Mouse (Mus musculus) bone marrow, adult 2 months (tissue): Measurements from ENCODE around the gene Vwa1. TPM values are rescaled to one million over a fixed set of nuclear protein-coding genes. Genes with fewer than 3 reads are reported as not detected.

Experiments
- H3K27ac ChIP-seq: fragments of 200-500 bp; 2 replicates; pipeline ENCODE4 v1.5.1; 2012; ENCODE audit warnings: low read depth, mild to moderate bottlenecking, control low read depth, inconsistent platforms, low read length; ENCODE audit not compliant: control insufficient read depth, poor library complexity, insufficient read depth
- H3K4me1 ChIP-seq: fragments of 200-500 bp; 2 replicates; pipeline ENCODE4 v1.6.1; 2011; ENCODE audit warnings: low read length; ENCODE audit not compliant: control insufficient read depth, insufficient read depth
- H3K4me3 ChIP-seq: fragments of 200-500 bp; replicated peaks from 2 replicates; pipeline ENCODE3; 2011; ENCODE audit warnings: mild to moderate bottlenecking, low read depth, low read length, control low read depth; ENCODE audit not compliant: control insufficient read depth
- CTCF ChIP-seq: fragments of 200-500 bp; IDR thresholded peaks from 2 replicates; pipeline ENCODE4 v1.5.1; 2011; ENCODE audit warnings: low read length, control low read depth; ENCODE audit not compliant: control insufficient read depth, insufficient read depth
- POLR2A ChIP-seq: fragments of 200-500 bp; IDR thresholded peaks from 2 replicates; pipeline ENCODE4 v1.6.1; 2011; ENCODE audit warnings: low read depth, mild to moderate bottlenecking, control low read depth, low read length, borderline replicate concordance; ENCODE audit not compliant: control insufficient read depth
- WGBS: fragments of 180-500 bp; shearing (Covaris S2); methylation state at CpG from one replicate; pipeline ENCODE4 v1.1.7; 2018; 5-methylcytosine and 5-hydroxymethylcytosine counted together
- polyA plus RNA-seq: library from polyadenylated mRNA; stranded (reverse); fragments of >200 nt; gene quantifications from 2 replicates; pipeline ENCODE4 v1.2.4, GENCODE M21; 2011; ENCODE audit warnings: low replicate concordance; ENCODE audit not compliant: missing spikeins, insufficient read depth, insufficient read length

The Vwa1 gene
- polyA plus RNA-seq, 1 experiment: 0.97 TPM

DNA sequence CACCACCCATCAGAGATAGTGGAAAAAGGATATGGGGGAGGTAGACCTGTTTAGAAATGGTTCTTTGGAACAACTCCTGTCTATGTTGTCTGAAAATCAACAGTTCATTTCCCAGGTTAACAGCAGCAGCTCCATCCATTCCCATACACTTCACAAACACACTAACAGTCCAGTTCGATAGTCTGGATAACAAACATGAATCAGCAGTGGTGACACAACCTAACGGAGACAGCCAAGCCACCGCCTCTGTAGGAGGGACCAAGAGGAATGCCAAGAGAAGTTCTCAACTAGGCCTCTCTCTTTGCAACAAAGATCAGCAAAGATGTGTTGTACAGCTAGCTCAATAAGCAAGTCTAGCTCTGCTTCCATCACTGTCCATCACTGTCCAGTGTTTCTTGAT, 12.1 kb downstream of the Vwa1 start:
- H3K27ac ChIP-seq: no peak overlapping the region
- TF ChIP-seq POLR2A (no peak), CTCF (no peak)
- 69% methylated on average over 3 of the region's 3 CpGs for WGBS
- no peak overlapping the region for H3K4me3 ChIP-seq
- H3K4me1 ChIP-seq: peaks cover 2% of the 10 kb centered on the region

GRCm38 (mm10) chr4:155761356-155762099, 13.0 kb downstream of the Vwa1 start:
- H3K4me1 ChIP-seq: peaks cover 2% of the 10 kb centered on the region
- TF ChIP-seq POLR2A: no peak
- TF ChIP-seq CTCF: no peak
- 3% methylated on average over 28 of the region's 28 CpGs for WGBS
- H3K27ac ChIP-seq: peak overlapping the region; percentile 4; the same call in 1 of the 2 replicates
- peak overlapping the region; percentile 74 for H3K4me3 ChIP-seq

GRCm38 (mm10) chr4:155760613-155761355, 13.7 kb downstream of the Vwa1 start, which contains the start of gene Atad3a:
Atad3a (minus strand) TSS chr4:155761093.
- H3K4me1 ChIP-seq: peaks cover 2% of the 10 kb centered on the region
- no peak for TF ChIP-seq CTCF
- peak; percentile 69; the same call in 1 of the 2 replicates for TF ChIP-seq POLR2A
- H3K4me3 ChIP-seq: peak within 1 kb of the TSS; percentile 74
- WGBS: 2% methylated on average over 68 of the region's 68 CpGs
- peak within 1 kb of the TSS; percentile 25 for H3K27ac ChIP-seq

DNA sequence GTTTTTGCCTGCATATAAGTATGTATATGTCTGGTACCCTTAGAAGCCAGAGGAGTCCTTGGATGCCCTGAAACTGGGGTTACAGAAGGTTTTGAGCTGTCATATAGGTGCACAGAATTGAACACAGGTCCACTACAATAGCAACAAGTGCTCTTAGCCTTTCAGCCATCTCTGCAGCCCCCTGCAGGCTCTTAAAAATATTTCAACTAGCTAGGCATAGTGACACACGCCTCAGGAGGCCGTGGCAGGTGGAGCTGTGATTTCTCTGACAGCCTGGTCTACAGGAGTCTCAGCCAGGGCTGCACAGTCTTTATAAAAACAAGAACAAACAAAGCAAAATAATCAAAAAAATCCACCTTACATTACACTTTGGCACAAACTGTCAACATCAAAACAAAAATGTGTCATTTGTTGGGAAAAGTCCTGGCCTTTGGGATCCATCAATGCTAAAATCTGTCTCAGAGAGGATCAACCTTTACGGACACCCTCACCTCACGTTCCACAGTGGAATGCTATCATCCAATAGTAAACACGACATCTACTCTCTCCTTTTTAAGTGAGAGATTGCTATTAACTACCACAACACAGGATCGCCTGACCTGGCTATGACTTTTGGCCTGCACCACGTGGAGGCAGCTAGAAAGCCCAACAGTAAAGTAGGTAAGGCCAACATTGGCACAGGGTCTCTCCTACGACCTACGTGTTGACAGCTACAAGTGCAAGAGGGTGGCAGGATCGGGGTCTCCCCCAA, 14.5 kb downstream of the Vwa1 start:
- 2% methylated on average over 10 of the region's 10 CpGs for WGBS
- no peak for TF ChIP-seq CTCF
- no peak for TF ChIP-seq POLR2A
- Histone ChIP-seq H3K27ac (no peak overlapping the region), H3K4me3 (peak overlapping the region; percentile 74), H3K4me1 (peaks cover 2% of the 10 kb centered on the region)

DNA sequence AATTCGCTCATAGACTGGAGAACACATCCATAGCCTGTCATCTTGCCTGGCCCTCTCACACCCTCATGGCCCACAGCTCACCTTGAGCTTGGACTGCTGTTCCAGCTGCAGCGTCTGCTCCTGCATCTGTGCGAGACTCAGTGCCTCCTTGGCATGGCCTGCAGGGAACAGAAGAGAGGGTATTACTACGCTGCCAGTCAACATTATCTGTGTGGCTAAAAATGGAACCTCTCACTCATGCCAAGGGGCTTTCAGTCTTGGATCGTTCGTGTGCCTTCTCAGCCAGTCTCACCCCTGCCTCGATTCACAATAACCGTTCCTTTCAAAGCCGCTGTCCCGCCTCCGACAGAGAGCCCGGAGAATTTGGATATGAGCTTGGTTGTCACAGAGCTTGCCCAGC, 17.5 kb downstream of the Vwa1 start:
- Histone ChIP-seq H3K4me3 (no peak overlapping the region), H3K27ac (no peak overlapping the region), H3K4me1 (peaks cover 2% of the 10 kb centered on the region)
- 91% methylated on average over 12 of the region's 12 CpGs for WGBS
- TF ChIP-seq POLR2A (no peak), CTCF (no peak)

- WGBS: 87% methylated on average over 17 of the region's 17 CpGs
- no peak for TF ChIP-seq CTCF
- TF ChIP-seq POLR2A: no peak
- Histone ChIP-seq H3K4me3 (no peak overlapping the region), H3K27ac (no peak overlapping the region), H3K4me1 (no peaks in the 10 kb centered on the region)
Measured at GRCm38 (mm10) chr4:155746575-155747490, 27.7 kb downstream of the Vwa1 start.

- no peak overlapping the region for H3K4me3 ChIP-seq
- TF ChIP-seq POLR2A: no peak
- no peak for TF ChIP-seq CTCF
- no peak overlapping the region for H3K27ac ChIP-seq
- WGBS: 79% methylated on average over 8 of the region's 8 CpGs
- H3K4me1 ChIP-seq: no peaks in the 10 kb centered on the region
Measured at GRCm38 (mm10) chr4:155746036-155746548, 28.4 kb downstream of the Vwa1 start.
